Comparison of ENCODE assay signal across 9 mouse cellular contexts in genomic region chr17:83525596-83525995, GRCm38 (mm10). TPM values are rescaled to one million over a fixed set of nuclear protein-coding genes. Genes with fewer than 3 reads are reported as not detected.
DNase-seq lines count a peak whose midpoint lies in the region; ATAC-seq and TF ChIP-seq lines count a peak whose summit lies in the region.
"Had no signal": no experiment of that assay in that cellular context is flagged by ENCODE, and none has a peak within 500 bp of the region (broad histone marks: within the 10 kb centered on the region; RNA-seq: fewer than 3 reads in every experiment).

No protein-coding gene starts in this region.

- no peaks in the 10 kb centered on the region for H3K9me3 ChIP-seq in erythroblast, embryonic 14.5 days (ENCODE audit: control insufficient read depth, low read length)
- no peaks in the 10 kb centered on the region for H3K9me3 ChIP-seq in midbrain, embryonic 10.5 days (replicated peaks)
- no peaks in the 10 kb centered on the region for H3K9me3 ChIP-seq in midbrain, postnatal 0 days (ENCODE audit: low read length)
- no peaks in the 10 kb centered on the region for H3K9me3 ChIP-seq in forebrain, embryonic 14.5 days (replicated peaks; ENCODE audit: control insufficient read depth, low read length)
- no peaks in the 10 kb centered on the region for H3K9me3 ChIP-seq in neural tube, embryonic 11.5 days (ENCODE audit: control insufficient read depth, low read length)

- no peaks in the 10 kb centered on the region for H3K27me3 ChIP-seq in erythroblast, embryonic 14.5 days (ENCODE audit: control insufficient read depth)
- H3K27me3 ChIP-seq in midbrain, embryonic 10.5 days (ENCODE audit: low read depth, poor library complexity, severe bottlenecking) = peaks cover 13% of the 10 kb centered on the region; the same call in 1 of the 2 replicates
- H3K27me3 ChIP-seq in midbrain, postnatal 0 days (ENCODE audit: insufficient read depth, low read length) = no peaks in the 10 kb centered on the region
- no peaks in the 10 kb centered on the region; the same call in 1 of the 2 replicates for H3K27me3 ChIP-seq in forebrain, embryonic 14.5 days (replicated peaks; ENCODE audit: control insufficient read depth, insufficient read depth, low read length)
- no peaks in the 10 kb centered on the region for H3K27me3 ChIP-seq in neural tube, embryonic 11.5 days (ENCODE audit: control insufficient read depth, insufficient read depth, low read length)

- H3K4me3 ChIP-seq in erythroblast, embryonic 14.5 days (replicated peaks) = peak overlapping the region; percentile 37
- H3K4me3 ChIP-seq in midbrain, embryonic 10.5 days = peak overlapping the region; percentile 23; the same call in 1 of the 2 replicates
- H3K4me3 ChIP-seq in midbrain, postnatal 0 days (ENCODE audit: low read depth, low read length) = no peak overlapping the region
- H3K4me3 ChIP-seq in forebrain, embryonic 14.5 days (ENCODE audit: low read depth, low read length) = no peak overlapping the region
- no peak overlapping the region for H3K4me3 ChIP-seq in neural tube, embryonic 11.5 days (ENCODE audit: low read depth, low read length)

- H3K4me2 ChIP-seq in midbrain, postnatal 0 days (ENCODE audit: low read depth, low read length, poor library complexity, severe bottlenecking) = no peak overlapping the region
- H3K4me2 ChIP-seq in forebrain, embryonic 14.5 days (ENCODE audit: low read length) = peak overlapping the region; percentile 18; the same call in 1 of the 2 replicates
- H3K4me2 ChIP-seq in neural tube, embryonic 11.5 days (ENCODE audit: low read depth) = no peak overlapping the region

- DNase-seq in midbrain, embryonic 10.5 days (ENCODE audit: low spot score) = peak; percentile 39
- no peak for DNase-seq in midbrain, postnatal 0 days (ENCODE audit: low spot score)
- DNase-seq in forebrain, embryonic 14.5 days (ENCODE audit: low spot score) = peak; percentile 43
- no peak for DNase-seq in neural tube, embryonic 11.5 days (ENCODE audit: low spot score)
- DNase-seq in adrenal gland, postnatal 4 days (ENCODE audit: low spot score in 2 of 2) = no peak
- DNase-seq in right cerebral cortex, adult 18-20 months = no peak
- DNase-seq: layer of hippocampus, postnatal 36 days had no signal

- TF ChIP-seq CTCF in midbrain, postnatal 0 days (IDR thresholded peaks at IDR 0.05) = no peak

- no peak for ATAC-seq in erythroblast, adult 5-6 weeks (replicated peaks; ENCODE audit: low FRiP score, poor library complexity, severe bottlenecking)
- no peak for ATAC-seq in midbrain, postnatal 0 days (ENCODE audit: low FRiP score)
- peak; percentile 29; the same call in 1 of the 2 replicates for ATAC-seq in forebrain, embryonic 14.5 days
- peak; percentile 17 for ATAC-seq in neural tube, embryonic 11.5 days (ENCODE audit: insufficient read depth, low FRiP score, low TSS enrichment)

- H3K4me1 ChIP-seq in erythroblast, embryonic 14.5 days (ENCODE audit: control insufficient read depth) = peaks cover 38% of the 10 kb centered on the region
- peaks cover 45% of the 10 kb centered on the region for H3K4me1 ChIP-seq in midbrain, embryonic 10.5 days
- 0 out of 2 replicates have a peak, but pooled peaks cover 6% of the 10 kb centered on the region for H3K4me1 ChIP-seq in midbrain, postnatal 0 days (ENCODE audit: insufficient read depth, low read length)
- peaks cover 23% of the 10 kb centered on the region for H3K4me1 ChIP-seq in forebrain, embryonic 14.5 days (ENCODE audit: control insufficient read depth, insufficient read depth, low read length)
- H3K4me1 ChIP-seq in neural tube, embryonic 11.5 days (ENCODE audit: control insufficient read depth, insufficient read depth, low read length) = peaks cover 29% of the 10 kb centered on the region

- peak overlapping the region; percentile 69 for H3K27ac ChIP-seq in midbrain, embryonic 10.5 days (replicated peaks)
- no peak overlapping the region for H3K27ac ChIP-seq in midbrain, postnatal 0 days (ENCODE audit: low read depth, low read length)
- no peak overlapping the region for H3K27ac ChIP-seq in forebrain, embryonic 14.5 days (ENCODE audit: low read depth, low read length)
- H3K27ac ChIP-seq in neural tube, embryonic 11.5 days (ENCODE audit: low read depth, low read length) = no peak overlapping the region; the same call in 1 of the 2 replicates

- 2% methylated on average over 8 of the region's 8 CpGs for WGBS in midbrain, embryonic 10.5 days
- 12% methylated on average over 8 of the region's 8 CpGs for WGBS in midbrain, postnatal 0 days
- WGBS in forebrain, embryonic 14.5 days = 3% methylated on average over 8 of the region's 8 CpGs
- 8% methylated on average over 8 of the region's 8 CpGs for WGBS in neural tube, embryonic 11.5 days

- no peak overlapping the region for H3K9ac ChIP-seq in midbrain, postnatal 0 days (replicated peaks; ENCODE audit: low read length, poor library complexity, severe bottlenecking)
- no peak overlapping the region for H3K9ac ChIP-seq in forebrain, embryonic 14.5 days (ENCODE audit: low read length)
- H3K9ac ChIP-seq in neural tube, embryonic 11.5 days (ENCODE audit: low read length) = peak overlapping the region; percentile 14; the same call in 1 of the 2 replicates

- H3K36me3 ChIP-seq in erythroblast, embryonic 14.5 days (ENCODE audit: control insufficient read depth) = no peaks in the 10 kb centered on the region
- H3K36me3 ChIP-seq in midbrain, embryonic 10.5 days = no peaks in the 10 kb centered on the region
- no peaks in the 10 kb centered on the region for H3K36me3 ChIP-seq in midbrain, postnatal 0 days (ENCODE audit: insufficient read depth, low read length)
- H3K36me3 ChIP-seq in forebrain, embryonic 14.5 days (ENCODE audit: control insufficient read depth, insufficient read depth, low read length) = no peaks in the 10 kb centered on the region
- H3K36me3 ChIP-seq in neural tube, embryonic 11.5 days (ENCODE audit: control insufficient read depth, insufficient read depth, low read length) = no peaks in the 10 kb centered on the region

RNA-seq across cellular contexts. Expression of gene Cox7a2l, which starts 8.5 kb away (rescaled TPM):
- 4.1 and 7.3 TPM in 2 replicates for polyA plus RNA-seq in erythroblast, embryonic 14.5 days (2012)
- total RNA-seq in erythroblast, adult 5-6 weeks (2015; ENCODE audit: low replicate concordance) = 86.7 and 92.8 TPM in 2 replicates
- total RNA-seq in erythroblast, adult 5-6 weeks (2017; ENCODE audit: low replicate concordance) = 57.4 and 72.8 TPM in 2 replicates
- polyA plus RNA-seq in midbrain, embryonic 10.5 days (2016; fragmentation: Nextera tagmentation; extraction: Ambion mirVana) = 138 and 143 TPM in 2 replicates
- 354 and 498 TPM in 2 replicates for total RNA-seq in midbrain, postnatal 0 days (2014; rRNA removed)
- 228 and 230 TPM in 2 replicates for polyA plus RNA-seq in midbrain, postnatal 0 days (2015; fragmentation: Nextera tagmentation; extraction: Ambion mirVana)
- 213 and 231 TPM in 2 replicates for polyA plus RNA-seq in forebrain, embryonic 14.5 days (2014; fragmentation: Nextera tagmentation; extraction: Ambion mirVana)
- 159 and 160 TPM in 2 replicates for polyA plus RNA-seq in neural tube, embryonic 11.5 days (2014; fragmentation: Nextera tagmentation; extraction: Ambion mirVana)
- total RNA-seq in adrenal gland, postnatal 4 days (2021) = 100 to 1,000 TPM; 241 to 253 TPM

Comparison
In these comparisons a context has a peak if more than half of its experiments do, and no peak if none do; other contexts are left out.
1. H3K4me3 ChIP-seq: peak in erythroblast, embryonic 14.5 days (single experiment) and midbrain, embryonic 10.5 days (single experiment); none in midbrain, postnatal 0 days (single experiment), forebrain, embryonic 14.5 days (single experiment) and neural tube, embryonic 11.5 days (single experiment).
2. DNase-seq: peak in midbrain, embryonic 10.5 days (single experiment) and forebrain, embryonic 14.5 days (single experiment); none in midbrain, postnatal 0 days (single experiment), neural tube, embryonic 11.5 days (single experiment), adrenal gland, postnatal 4 days (0 of 2) and right cerebral cortex, adult 18-20 months (single experiment).
3. ATAC-seq: peak in forebrain, embryonic 14.5 days (single experiment) and neural tube, embryonic 11.5 days (single experiment); none in erythroblast, adult 5-6 weeks (single experiment) and midbrain, postnatal 0 days (single experiment).
4. RNA of gene Cox7a2l, which starts 8.5 kb away (polyA plus RNA-seq): 213 to 231 TPM in forebrain, embryonic 14.5 days, 228 to 230 TPM in midbrain, postnatal 0 days, 159 to 160 TPM in neural tube, embryonic 11.5 days and 138 to 143 TPM in midbrain, embryonic 10.5 days; 4.1 to 7.3 TPM in erythroblast, embryonic 14.5 days; every median in the first group is over 10 times any median in the second.